Mouse (Mus musculus): Measurements from ENCODE around the gene Calr3. TPM values are rescaled to one million over a fixed set of nuclear protein-coding genes. Genes with fewer than 3 reads are reported as not detected.

Gene Calr3
- polyA plus RNA-seq, 1 experiment = 1.6 TPM

GRCm38 (mm10) chr8:72418073-72418472 lies 25.6 kb downstream of the Calr3 start:
- H3K27me3 ChIP-seq (ENCODE audit: control insufficient read depth, insufficient read depth, insufficient read length) = no peaks in the 10 kb centered on the region
- H3K4me3 ChIP-seq (ENCODE audit: insufficient read depth, poor library complexity, severe bottlenecking) = no peak overlapping the region
- H3ac ChIP-seq (ENCODE audit: control insufficient read depth, insufficient read length, low read depth) = no peak overlapping the region
- H3K79me2 ChIP-seq (ENCODE audit: control insufficient read depth, insufficient read depth) = peaks cover 78% of the 10 kb centered on the region
- peaks cover 13% of the 10 kb centered on the region for H3K36me3 ChIP-seq (ENCODE audit: control insufficient read depth, insufficient read depth)
- TF ChIP-seq FOSL1 (IDR thresholded peaks at IDR 0.05; ENCODE audit: insufficient read depth, low read length, poor library complexity, severe bottlenecking) = no peak
- TF ChIP-seq MYOG (IDR thresholded peaks at IDR 0.05; ENCODE audit: control insufficient read depth, extremely low read depth, insufficient read length) = no peak
- no peak for TF ChIP-seq USF1 (IDR thresholded peaks at IDR 0.05; ENCODE audit: low read depth)
- no peak for TF ChIP-seq MYOD1 (IDR thresholded peaks at IDR 0.05; ENCODE audit: control insufficient read depth, insufficient read length, low read depth)
- no peak for TF ChIP-seq CTCF (IDR thresholded peaks at IDR 0.05; ENCODE audit: control insufficient read depth, insufficient read depth, insufficient read length)
- no peak for TF ChIP-seq CEBPB (IDR thresholded peaks at IDR 0.05; ENCODE audit: low read depth)
- no peak for TF ChIP-seq MAX (IDR thresholded peaks at IDR 0.05)
- H3K79me3 ChIP-seq (ENCODE audit: low read depth) = peaks cover 77% of the 10 kb centered on the region

- H3K36me3 ChIP-seq (ENCODE audit: control insufficient read depth, insufficient read depth) = peaks cover 13% of the 10 kb centered on the region
Observed at GRCm38 (mm10) chr8:72415252-72415651, 28.4 kb downstream of the Calr3 start.

GRCm38 (mm10) chr8:72413839-72414238 lies 29.8 kb downstream of the Calr3 start:
- no peaks in the 10 kb centered on the region for H3K27me3 ChIP-seq (ENCODE audit: control insufficient read depth, insufficient read depth, insufficient read length)
- H3ac ChIP-seq (ENCODE audit: control insufficient read depth, insufficient read length, low read depth) = no peak overlapping the region
- no peak overlapping the region for H3K4me3 ChIP-seq (ENCODE audit: insufficient read depth, poor library complexity, severe bottlenecking)
- H3K79me2 ChIP-seq (ENCODE audit: control insufficient read depth, insufficient read depth) = peaks cover 100% of the 10 kb centered on the region
- H3K36me3 ChIP-seq (ENCODE audit: control insufficient read depth, insufficient read depth) = peaks cover 9% of the 10 kb centered on the region
- H3K79me3 ChIP-seq (ENCODE audit: low read depth) = peaks cover 93% of the 10 kb centered on the region
- TF ChIP-seq CEBPB (IDR thresholded peaks at IDR 0.05; ENCODE audit: low read depth) (no peak), CTCF (IDR thresholded peaks at IDR 0.05; ENCODE audit: control insufficient read depth, insufficient read depth, insufficient read length) (no peak)

More at GRCm38 (mm10) chr8:72415252-72415651, 28.4 kb downstream of the Calr3 start:
- no peak overlapping the region for H3K4me3 ChIP-seq (ENCODE audit: insufficient read depth, poor library complexity, severe bottlenecking)
- no peak overlapping the region for H3ac ChIP-seq (ENCODE audit: control insufficient read depth, insufficient read length, low read depth)
- peaks cover 97% of the 10 kb centered on the region for H3K79me3 ChIP-seq (ENCODE audit: low read depth)
- no peaks in the 10 kb centered on the region for H3K27me3 ChIP-seq (ENCODE audit: control insufficient read depth, insufficient read depth, insufficient read length)
- H3K79me2 ChIP-seq (ENCODE audit: control insufficient read depth, insufficient read depth) = peaks cover 100% of the 10 kb centered on the region
- TF ChIP-seq FOSL1 (IDR thresholded peaks at IDR 0.05; ENCODE audit: insufficient read depth, low read length, poor library complexity, severe bottlenecking) (no peak), CTCF (IDR thresholded peaks at IDR 0.05; ENCODE audit: control insufficient read depth, insufficient read depth, insufficient read length) (no peak), CEBPB (IDR thresholded peaks at IDR 0.05; ENCODE audit: low read depth) (no peak), MYOD1 (IDR thresholded peaks at IDR 0.05; ENCODE audit: control insufficient read depth, insufficient read length, low read depth) (no peak)

GRCm38 (mm10) chr8:72409443-72409842 lies 34.2 kb downstream of the Calr3 start:
- no peak overlapping the region for H3K4me3 ChIP-seq (ENCODE audit: insufficient read depth, poor library complexity, severe bottlenecking)
- peaks cover 93% of the 10 kb centered on the region for H3K79me2 ChIP-seq (ENCODE audit: control insufficient read depth, insufficient read depth)
- TF ChIP-seq MYOD1 (IDR thresholded peaks at IDR 0.05; ENCODE audit: control insufficient read depth, insufficient read length, low read depth) (no peak), CEBPB (IDR thresholded peaks at IDR 0.05; ENCODE audit: low read depth) (no peak), CTCF (IDR thresholded peaks at IDR 0.05; ENCODE audit: control insufficient read depth, insufficient read depth, insufficient read length) (no peak), MYOG (IDR thresholded peaks at IDR 0.05; ENCODE audit: control insufficient read depth, extremely low read depth, insufficient read length) (no peak), USF1 (IDR thresholded peaks at IDR 0.05; ENCODE audit: low read depth) (no peak), MAX (IDR thresholded peaks at IDR 0.05) (no peak), FOSL1 (IDR thresholded peaks at IDR 0.05; ENCODE audit: insufficient read depth, low read length, poor library complexity, severe bottlenecking) (no peak)
- H3K79me3 ChIP-seq (ENCODE audit: low read depth) = peaks cover 82% of the 10 kb centered on the region
- H3K36me3 ChIP-seq (ENCODE audit: control insufficient read depth, insufficient read depth) = peaks cover 6% of the 10 kb centered on the region
- no peaks in the 10 kb centered on the region for H3K27me3 ChIP-seq (ENCODE audit: control insufficient read depth, insufficient read depth, insufficient read length)
- H3ac ChIP-seq (ENCODE audit: control insufficient read depth, insufficient read length, low read depth) = no peak overlapping the region

- Histone ChIP-seq H3K36me3 (ENCODE audit: control insufficient read depth, insufficient read depth) (no peaks in the 10 kb centered on the region), H3K79me3 (ENCODE audit: low read depth) (peaks cover 79% of the 10 kb centered on the region), H3ac (ENCODE audit: control insufficient read depth, insufficient read length, low read depth) (no peak overlapping the region), H3K79me2 (ENCODE audit: control insufficient read depth, insufficient read depth) (peaks cover 93% of the 10 kb centered on the region), H3K4me3 (ENCODE audit: insufficient read depth, poor library complexity, severe bottlenecking) (no peak overlapping the region), H3K27me3 (ENCODE audit: control insufficient read depth, insufficient read depth, insufficient read length) (no peaks in the 10 kb centered on the region)
- no peak for TF ChIP-seq MYOG (IDR thresholded peaks at IDR 0.05; ENCODE audit: control insufficient read depth, extremely low read depth, insufficient read length)
- no peak for TF ChIP-seq USF1 (IDR thresholded peaks at IDR 0.05; ENCODE audit: low read depth)
- no peak for TF ChIP-seq FOSL1 (IDR thresholded peaks at IDR 0.05; ENCODE audit: insufficient read depth, low read length, poor library complexity, severe bottlenecking)
- TF ChIP-seq MAX (IDR thresholded peaks at IDR 0.05) = no peak
- TF ChIP-seq CEBPB (IDR thresholded peaks at IDR 0.05; ENCODE audit: low read depth) = no peak
- no peak for TF ChIP-seq MYOD1 (IDR thresholded peaks at IDR 0.05; ENCODE audit: control insufficient read depth, insufficient read length, low read depth)
- TF ChIP-seq CTCF (IDR thresholded peaks at IDR 0.05; ENCODE audit: control insufficient read depth, insufficient read depth, insufficient read length) = no peak
Observed at GRCm38 (mm10) chr8:72407878-72408277, 35.8 kb downstream of the Calr3 start.

GRCm38 (mm10) chr8:72402981-72403380 lies 40.7 kb downstream of the Calr3 start:
- H3K4me3 ChIP-seq (ENCODE audit: insufficient read depth, poor library complexity, severe bottlenecking) = no peak overlapping the region
- TF ChIP-seq CEBPB (IDR thresholded peaks at IDR 0.05; ENCODE audit: low read depth) (no peak), MYOD1 (IDR thresholded peaks at IDR 0.05; ENCODE audit: control insufficient read depth, insufficient read length, low read depth) (no peak), MYOG (IDR thresholded peaks at IDR 0.05; ENCODE audit: control insufficient read depth, extremely low read depth, insufficient read length) (no peak), MAX (IDR thresholded peaks at IDR 0.05) (no peak)
- no peak overlapping the region for H3ac ChIP-seq (ENCODE audit: control insufficient read depth, insufficient read length, low read depth)
- H3K36me3 ChIP-seq (ENCODE audit: control insufficient read depth, insufficient read depth) = peaks cover 8% of the 10 kb centered on the region
- H3K79me3 ChIP-seq (ENCODE audit: low read depth) = peaks cover 67% of the 10 kb centered on the region
- peaks cover 92% of the 10 kb centered on the region for H3K79me2 ChIP-seq (ENCODE audit: control insufficient read depth, insufficient read depth)
- no peaks in the 10 kb centered on the region for H3K27me3 ChIP-seq (ENCODE audit: control insufficient read depth, insufficient read depth, insufficient read length)
